Mouse (Mus musculus) olfactory bulb, adult 2 months (tissue): Measurements from ENCODE around the gene Auts2.

Source experiments
- CTCF ChIP-seq: fragments of 200-500 bp; IDR thresholded peaks from 2 replicates; pipeline ENCODE4 v1.5.1; 2012; ENCODE audit warnings: low read depth, mild to moderate bottlenecking, low read length, moderate library complexity; ENCODE audit not compliant: insufficient read depth
- POLR2A ChIP-seq: fragments of 200-500 bp; IDR thresholded peaks from 2 replicates; pipeline ENCODE4 v1.6.1; 2012; ENCODE audit warnings: mild to moderate bottlenecking, low read depth, low read length, moderate library complexity; ENCODE audit not compliant: insufficient read depth

GRCm38 (mm10) chr5:132545761-132546160 lies 2.6 kb upstream of the Auts2 start:
- TF ChIP-seq CTCF, result no peak
- TF ChIP-seq POLR2A, result no peak
